Mouse (Mus musculus) liver, embryonic 14.5 days (tissue): ENCODE data around the gene Ccnd1.

Experiments used
- CTCF ChIP-seq: IDR thresholded peaks from 2 replicates; pipeline ENCODE4 v1.5.1; 2016; ENCODE audit warnings: antibody characterized with exemption, low read depth, control low read depth
- EP300 ChIP-seq: IDR thresholded peaks from 2 replicates; pipeline ENCODE4 v1.6.1; 2016; ENCODE audit warnings: antibody characterized with exemption, low read depth

DNA sequence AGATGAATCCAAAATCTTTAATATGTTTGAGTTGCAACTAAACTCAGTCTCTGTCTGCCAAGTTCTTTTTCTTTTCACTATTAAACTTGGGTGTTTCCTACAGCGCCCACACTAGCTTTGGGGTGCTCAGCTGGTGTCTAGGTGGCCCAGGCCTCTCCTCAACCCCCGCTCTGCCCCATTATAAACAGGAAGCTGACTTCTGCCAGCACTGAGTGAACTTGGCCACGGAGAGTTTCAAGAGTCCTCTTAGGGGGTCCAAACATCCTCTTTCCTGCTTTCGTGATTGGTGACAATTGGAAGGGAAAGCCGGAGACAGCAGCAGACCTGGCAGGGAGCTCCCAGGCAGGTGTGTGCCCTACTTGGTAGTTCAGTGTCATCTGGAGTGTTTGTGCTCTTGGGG, 40.1 kb upstream of the Ccnd1 start:
- TF ChIP-seq CTCF = no peak
- TF ChIP-seq EP300 = no peak
